Mouse (Mus musculus): ENCODE results near the gene Xiap. TPM values are rescaled to one million over a fixed set of nuclear protein-coding genes. Genes with fewer than 3 reads are reported as not detected.

Xiap gene
- polyA plus RNA-seq (2012; rRNA removed), result 4.3 and 5.4 TPM in 2 replicates

GRCm38 (mm10) chrX:42059282-42060068, at the start of gene Xiap:
Xiap (plus strand) TSS chrX:42059679.

DNA sequence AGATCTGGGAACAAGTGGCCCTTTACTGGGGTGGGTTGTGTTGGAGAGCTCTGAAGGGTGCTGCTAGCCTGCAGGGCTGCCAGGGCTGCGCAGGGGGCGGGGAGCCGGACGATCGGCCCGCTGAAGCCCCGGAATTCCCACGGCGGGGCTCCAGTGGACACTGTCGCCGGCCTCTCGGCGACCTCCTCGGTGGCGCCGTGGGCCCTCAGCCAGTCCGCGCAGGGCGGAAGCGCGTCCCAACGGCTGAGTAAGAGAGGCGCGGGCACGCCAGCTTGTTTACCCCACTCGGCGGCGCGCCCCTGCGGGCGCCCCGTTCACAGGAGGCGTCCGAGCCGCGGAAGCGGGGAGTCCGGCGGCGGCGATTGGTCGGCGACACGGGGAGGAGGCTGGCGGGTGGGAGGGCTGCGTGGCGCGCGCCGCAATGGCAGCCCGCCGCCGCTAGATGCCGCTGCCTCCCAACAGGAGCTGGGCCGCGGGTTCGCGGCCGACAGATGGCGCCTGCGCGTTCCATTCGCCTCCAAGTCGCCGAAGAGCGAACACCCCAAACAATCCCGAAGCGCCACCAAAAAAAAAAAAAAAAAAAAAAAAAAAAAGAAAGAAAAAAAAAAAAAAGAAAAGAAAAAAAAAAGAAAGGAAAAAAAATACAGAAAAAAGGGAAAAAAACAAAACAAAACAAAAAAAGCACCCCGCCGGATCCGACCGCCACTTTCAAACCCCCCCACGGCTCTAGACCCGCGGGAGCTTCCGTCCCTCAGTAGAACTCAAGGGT, 89.5 kb downstream of the Xiap start, which contains the start of gene Stag2:
TSS of gene Stag2 (plus strand) at position 530 of the 769 bp plus-strand sequence.

Other genes with a start within 250 kb of the Xiap start
- 1.4 and 2.1 TPM in 2 replicates for gene Thoc2, start 139.0 kb upstream of the Xiap start, polyA plus RNA-seq (2012; rRNA removed)
- gene Stag2, start 89.6 kb downstream of the Xiap start, polyA plus RNA-seq (2012; rRNA removed), result 2.4 and 2.7 TPM in 2 replicates

Measured in colon, adult 2 months (tissue).